Mouse (Mus musculus) ovary, postnatal 10 days (tissue): Measurements from ENCODE around the gene Tex52.

Experiments used
- DNase-seq: peaks from one replicate; pipeline ENCODE4 v3.0.0; 2022; ENCODE audit warnings: low spot score

The Tex52 gene

DNA sequence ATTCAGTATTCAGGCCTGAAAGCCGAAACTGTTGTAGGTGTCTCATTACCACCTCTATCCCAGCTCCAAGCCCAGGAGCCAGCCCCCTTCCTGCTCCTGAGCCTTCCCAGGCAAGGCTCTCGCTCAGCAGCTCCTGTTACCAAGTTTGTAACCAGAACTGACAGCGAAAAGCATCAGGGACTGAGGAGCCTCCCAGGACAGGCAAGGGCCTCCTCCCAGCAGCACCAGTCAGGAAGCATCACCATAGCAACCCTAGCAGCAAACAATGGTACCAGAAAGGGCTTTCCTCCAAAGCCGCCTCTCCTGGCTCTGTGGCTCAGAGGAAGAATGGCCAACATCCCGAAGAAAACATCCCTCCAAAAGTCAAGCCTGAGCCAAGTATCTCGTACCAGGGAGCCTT, at the start of gene Tex52, which contains the start of gene Gm44596:
Gene Tex52 (plus strand): TSS at position 265 of the 400 bp plus-strand sequence.
Gene Gm44596 (plus strand): TSS at position 312 of the 400 bp plus-strand sequence.
- DNase-seq, result no peak

DNA sequence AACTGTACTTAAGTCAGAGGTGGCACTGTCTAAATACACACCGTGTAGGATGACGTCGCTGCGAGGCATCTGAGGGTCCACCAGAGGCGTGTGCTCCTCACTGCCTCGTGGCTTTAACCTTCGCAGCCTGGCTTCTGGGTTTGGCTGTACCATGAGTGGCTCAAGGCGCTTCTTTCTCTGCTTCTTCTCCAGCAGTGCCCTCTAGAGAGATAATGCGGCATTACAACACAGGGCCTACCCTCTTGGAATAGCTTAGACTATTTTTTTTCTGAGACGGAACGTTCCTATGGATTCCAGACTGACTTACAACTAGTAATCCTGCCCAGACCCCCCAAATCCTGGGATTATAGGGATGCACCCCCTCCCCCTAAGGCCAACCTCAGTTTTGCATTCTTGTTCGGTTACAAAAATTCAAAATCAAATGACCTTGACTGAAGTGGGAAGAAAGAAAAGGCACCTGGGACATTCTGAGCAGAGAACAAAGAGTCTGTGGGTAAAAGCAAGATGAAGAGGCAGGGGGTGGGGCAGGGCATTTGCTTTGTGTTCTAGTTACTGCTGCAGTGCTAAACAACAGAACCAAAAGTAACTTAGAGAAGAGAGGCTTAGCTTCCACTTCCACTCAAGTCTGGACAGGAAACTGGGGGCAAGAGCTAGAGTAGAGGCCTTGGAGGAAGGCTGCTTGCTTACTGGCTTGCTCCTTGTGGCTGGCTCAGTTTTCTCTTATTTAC, 40.7 kb upstream of the Tex52 start:
- no peak for DNase-seq

DNA sequence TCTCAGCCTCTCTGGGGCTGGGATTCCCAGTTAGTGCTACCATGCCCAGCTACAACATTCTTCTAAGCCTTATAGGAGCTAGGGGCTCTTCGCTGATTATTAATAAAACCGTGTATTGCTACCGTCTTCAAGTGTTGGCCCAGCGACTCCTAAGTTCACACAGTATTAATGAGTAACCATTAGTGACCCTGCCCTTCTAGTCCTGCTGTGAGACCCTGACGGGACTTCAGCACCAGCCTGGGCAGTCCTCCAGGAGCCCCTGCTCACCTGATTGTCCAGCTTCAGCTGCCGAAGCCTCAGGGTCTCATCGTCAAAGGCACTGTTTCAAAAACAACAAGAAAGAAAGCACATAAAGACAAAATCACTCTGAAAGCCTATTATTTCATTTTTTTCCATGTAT, 37.8 kb upstream of the Tex52 start:
- no peak for DNase-seq

DNA sequence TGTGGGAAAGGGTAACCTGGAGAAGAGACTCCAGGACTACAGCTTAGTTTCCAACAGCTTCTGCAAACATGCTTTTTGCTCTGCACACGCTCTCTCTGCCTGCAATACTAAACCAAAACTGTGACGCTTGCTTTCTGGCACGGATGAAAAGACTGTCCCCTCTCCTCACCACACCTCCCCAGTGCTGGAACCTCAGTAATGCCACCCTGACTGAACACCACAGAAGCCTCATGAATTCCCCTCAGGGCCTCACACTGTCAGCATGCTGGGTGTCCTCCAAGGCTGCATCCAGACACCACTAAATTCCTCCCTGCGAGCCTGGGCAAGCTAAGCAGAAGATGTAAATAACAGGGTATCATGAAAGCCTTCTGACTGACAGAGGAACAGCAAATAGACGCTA, 36.4 kb upstream of the Tex52 start:
- no peak for DNase-seq

DNA sequence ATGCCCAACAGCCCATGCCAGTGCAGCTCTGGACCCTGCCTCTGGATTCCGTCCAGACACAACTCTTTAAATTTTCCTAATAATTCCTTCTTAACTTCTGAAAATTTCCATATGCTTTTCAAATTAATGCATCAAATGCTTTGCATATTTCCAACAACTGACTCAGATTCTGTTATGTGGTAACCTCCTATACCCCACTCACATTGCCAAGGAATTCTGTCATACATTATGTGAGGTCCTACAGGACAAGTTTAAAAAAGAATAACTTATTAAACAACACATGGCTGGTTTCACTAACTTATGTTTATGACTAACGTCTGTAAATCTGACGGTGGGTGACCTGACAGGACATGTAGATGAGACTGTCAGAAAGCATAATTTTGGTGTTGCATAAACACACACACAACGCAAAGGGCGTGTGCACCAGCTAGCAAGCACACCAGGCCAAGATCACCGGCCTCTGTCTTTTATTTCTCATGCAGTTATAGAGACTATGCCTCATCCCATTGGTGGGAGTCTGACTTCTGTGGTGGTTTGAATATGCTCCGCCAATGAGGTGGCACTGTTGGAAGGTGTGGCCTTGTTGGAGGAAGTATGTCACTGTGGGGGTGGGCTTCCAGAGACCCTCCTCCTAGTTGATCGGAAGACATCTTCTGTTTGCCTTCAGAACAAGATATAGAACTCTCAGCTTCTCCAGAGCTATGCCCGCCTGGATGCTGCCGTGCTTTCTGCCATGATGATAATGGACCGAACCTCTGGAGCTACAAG, 33.1 kb upstream of the Tex52 start:
- no peak for DNase-seq

DNA sequence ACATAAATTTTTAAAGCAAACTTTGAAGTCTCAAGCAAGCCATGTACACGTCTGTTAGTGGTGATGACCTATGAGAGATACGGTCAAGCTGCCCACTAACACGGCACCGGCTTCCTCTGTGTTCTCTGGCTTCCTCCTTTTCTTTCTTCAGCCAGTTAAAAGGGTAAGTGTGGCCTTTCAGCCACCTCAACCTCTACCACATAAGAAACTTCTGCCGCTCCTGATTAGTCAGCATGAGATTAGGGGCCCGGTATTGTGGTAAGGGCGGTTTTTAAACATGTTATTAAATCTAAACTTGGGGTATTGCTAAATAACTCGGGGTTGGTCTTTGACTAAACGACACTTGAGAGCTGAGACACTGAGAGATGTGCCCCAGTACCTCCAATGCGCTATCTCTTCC, 29.6 kb upstream of the Tex52 start:
- no peak for DNase-seq

DNA sequence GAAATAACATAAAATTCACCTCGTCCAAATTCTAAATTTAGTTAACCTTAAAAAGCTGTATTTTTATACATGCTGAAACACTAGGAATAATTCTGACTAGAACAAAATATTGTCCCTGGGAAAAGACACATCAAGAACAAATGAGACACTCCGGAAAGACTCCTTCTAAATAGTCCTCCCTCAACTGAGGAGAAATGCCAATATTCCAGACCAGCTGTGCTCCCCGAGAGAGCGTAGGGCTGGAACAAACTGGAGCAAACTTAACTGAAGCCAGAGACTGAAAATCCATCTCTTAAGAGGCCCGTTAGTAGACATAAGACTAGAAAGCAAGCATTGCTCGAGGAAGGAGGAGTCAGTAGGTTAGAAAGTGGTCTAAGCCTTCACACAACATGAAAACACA, 28.5 kb upstream of the Tex52 start:
- no peak for DNase-seq

DNA sequence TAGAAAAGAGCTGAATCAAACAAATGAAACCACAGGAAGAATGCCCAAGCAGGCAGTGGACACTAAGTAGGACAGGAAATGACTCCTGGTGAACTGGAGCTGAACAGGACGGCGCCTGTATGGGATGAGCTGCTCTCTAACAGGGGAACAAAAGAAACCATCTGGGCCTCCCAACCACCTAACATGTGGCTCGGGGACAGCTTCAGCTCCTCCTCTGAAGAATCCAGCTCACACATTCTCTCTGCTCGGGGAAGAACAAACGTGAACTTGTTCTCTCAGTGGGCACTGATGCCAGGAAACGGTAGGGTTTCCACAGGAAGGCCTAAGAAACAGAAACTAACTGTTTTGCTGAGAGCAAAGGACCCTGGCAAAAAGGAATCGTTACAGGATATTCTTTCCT, 25.5 kb upstream of the Tex52 start:
- no peak for DNase-seq

DNA sequence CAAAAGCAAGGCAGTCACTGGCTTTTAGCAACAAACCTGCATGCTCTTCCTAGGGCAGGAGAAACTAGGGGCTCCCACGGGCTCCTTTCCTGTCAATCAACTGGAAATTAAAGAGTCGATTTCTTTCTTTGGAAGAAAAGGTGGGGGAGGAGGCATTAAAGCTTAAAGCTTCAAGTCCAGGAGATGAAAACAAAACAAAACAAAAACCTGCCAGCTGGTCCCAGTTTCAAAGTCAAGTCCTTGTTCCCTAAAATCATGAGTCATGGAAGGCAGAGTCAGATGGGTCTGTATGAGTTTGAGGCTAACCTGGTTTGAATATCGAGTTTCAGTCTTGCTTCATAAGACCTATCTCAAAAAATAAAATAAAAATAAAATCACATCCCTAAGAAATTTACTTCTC, 21.1 kb upstream of the Tex52 start:
- DNase-seq, result no peak

DNA sequence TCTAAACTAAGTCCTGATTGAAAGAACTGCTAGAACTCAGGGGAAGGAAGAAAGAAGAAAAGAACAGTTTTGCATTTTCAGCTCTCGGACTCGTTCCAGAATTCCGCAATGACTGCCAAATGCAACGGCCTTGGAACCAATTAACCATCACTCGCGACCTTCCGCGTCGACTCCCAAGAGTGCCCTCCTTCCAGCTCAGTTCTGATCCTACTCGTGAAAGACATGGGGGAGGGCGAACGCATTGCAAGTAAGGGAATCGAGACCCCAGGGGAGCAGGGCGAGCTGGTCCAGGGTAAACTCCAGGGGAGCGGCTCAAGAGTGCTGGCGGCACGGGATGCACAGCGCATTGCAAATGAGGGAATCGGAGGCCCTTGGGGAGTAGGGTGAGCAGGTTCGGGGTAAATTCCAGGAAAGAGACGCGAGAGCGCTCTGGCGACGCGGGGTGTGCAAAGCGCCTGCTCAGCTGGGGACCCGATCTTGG, 20.0 kb upstream of the Tex52 start:
- DNase-seq, result peak; percentile 44

DNA sequence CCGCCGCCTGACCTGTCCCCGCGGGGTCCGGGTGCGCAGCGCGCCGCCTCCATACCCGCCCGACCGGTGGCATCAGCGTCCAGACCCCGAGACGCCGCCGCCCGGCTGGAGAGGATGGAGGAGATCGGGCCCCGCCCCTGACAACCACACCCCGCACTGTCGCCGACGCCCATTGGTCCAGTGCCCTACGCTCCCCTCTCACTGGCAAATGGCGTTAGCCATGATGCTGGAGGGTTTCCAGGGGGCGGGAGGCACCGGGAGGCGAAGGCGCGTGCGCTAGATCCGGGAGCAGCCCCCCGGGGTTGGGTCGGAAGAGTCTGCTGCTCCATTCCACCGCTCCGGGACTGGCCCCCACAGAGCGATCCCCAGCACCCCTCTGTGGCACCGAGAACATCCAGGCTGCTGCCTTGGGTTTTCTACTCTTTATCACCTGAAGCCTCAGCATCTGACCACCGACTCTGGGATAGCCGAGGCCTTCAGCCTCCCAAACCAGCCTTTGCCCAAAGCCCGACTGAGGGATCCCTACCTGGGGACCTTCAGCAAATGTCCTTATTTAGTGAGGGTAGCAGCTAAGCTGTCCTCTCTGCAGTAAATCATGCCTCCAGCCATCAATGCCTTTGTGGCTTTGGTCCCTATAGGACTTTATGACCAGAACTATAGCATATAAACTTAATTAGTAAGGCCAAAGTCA, 19.4 kb upstream of the Tex52 start, which contains the start of gene Tulp3:
Gene Tulp3 (minus strand): TSS at position 126 of the 691 bp plus-strand sequence.
- peak; percentile 93 for DNase-seq

DNA sequence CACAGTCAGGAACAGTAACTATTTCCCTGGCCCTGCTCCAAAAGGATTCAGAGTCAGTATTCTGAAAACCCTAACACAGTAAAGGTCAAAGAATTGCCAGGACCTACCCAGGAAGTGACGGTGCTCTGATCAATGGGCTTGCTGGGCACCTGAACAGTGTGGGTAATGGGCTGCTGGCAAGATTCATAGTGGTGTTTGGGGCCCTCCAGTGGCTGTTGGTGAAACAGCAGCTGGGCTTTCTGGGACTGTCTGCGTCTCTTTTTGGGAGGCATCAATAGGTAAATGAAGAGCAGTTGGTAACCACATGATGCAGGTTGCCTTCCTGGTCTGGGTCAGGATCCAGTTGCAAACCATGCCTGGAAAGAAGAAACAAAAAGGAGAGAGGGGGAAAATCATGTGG, 16.3 kb upstream of the Tex52 start:
- DNase-seq, result peak; percentile 15

DNA sequence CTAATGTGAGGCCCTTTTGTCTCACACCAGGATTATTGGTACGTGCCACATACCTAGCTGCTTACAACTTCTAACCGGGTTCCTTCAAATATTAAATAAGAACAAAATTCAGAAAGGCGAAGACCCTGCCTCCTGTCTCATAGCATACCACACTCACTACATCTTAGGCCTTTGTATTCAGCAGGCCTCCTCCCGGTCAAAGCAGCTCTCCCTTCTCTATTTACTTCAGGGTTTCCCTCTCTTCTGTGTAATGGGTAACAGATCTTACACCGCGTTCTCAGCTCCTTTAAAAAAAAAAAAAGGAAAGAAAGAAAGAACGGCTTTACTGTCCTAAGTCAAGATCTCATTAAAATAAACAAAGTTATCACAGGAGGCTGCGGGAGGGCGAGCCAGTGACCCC, 13.4 kb upstream of the Tex52 start:
- DNase-seq, result no peak

DNA sequence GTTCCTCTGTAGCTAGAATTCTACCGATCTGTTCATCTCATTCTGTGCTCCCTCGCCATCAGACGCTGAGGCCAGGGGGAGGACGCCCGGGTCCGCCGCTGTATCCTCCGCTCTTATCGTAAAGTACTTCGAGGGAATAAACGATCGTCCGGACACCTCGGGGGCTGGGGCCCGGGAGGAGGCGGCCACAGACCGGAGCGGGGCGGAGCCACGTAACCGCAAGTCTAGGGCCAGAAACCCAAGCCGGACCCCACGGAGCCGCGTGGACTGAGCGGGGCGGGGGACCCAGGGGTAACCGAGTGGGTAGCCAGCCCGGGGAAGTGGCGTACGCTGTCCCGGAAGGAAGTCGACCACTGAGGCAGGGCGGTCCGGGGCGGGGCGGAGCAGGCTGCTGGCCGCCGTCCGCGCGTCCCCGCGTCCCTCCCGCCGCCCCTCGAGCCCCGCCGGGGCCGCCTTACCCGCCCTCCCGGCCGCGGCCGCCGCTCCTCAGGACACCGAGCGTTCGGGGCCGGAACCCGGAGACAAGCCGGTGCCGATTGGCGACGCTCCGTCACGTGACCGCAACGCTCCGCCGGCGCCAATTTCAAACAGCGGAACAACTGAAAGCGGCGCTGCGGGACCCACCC, 12.8 kb upstream of the Tex52 start, which contains the start of the genes Rhno1 and Foxm1:
Gene Rhno1 (minus strand): TSS at position 531 of the 626 bp plus-strand sequence.
Gene Foxm1 (plus strand): TSS at position 587 of the 626 bp plus-strand sequence.
- peak; percentile 77 for DNase-seq

DNA sequence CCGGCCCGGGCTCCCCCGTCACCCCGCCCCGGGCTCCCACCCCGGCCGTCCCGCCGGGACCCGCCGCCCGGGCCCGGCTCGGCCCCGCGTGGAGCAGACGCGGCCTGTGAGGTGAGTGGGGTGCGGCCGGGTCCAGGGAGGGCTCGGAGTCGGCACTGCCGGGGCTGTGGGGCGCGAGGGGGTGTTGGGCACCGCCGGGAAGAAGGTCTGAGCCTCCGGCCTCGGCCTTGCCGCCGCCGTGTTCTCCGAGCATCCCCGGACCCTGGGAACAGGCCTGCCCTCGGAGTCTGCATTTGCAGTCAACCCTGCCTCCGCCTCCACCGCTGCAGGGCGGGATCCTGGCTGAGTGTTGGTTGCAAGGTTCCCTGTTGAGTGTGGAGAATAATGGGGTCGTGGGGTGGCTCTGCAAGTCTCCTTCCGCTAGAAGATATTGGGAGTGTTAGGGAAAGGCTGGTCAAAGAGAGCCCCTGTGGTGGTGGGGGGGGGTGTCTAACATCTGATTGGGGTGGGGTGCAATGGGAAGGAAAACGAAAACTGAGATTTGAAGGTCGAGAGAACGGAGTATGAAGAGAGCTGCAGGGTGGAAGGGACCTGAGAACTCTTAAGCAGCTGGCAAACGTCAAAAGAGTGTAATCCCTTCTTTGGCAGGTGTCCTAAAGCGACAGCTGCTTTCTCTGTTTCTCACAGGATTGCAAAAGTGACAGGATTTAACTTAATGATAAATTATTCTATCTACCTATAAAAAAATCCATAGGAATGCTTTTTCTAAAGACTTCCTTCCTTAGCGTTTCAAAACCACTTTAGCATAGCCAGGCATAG, 12.0 kb upstream of the Tex52 start:
- no peak for DNase-seq

DNA sequence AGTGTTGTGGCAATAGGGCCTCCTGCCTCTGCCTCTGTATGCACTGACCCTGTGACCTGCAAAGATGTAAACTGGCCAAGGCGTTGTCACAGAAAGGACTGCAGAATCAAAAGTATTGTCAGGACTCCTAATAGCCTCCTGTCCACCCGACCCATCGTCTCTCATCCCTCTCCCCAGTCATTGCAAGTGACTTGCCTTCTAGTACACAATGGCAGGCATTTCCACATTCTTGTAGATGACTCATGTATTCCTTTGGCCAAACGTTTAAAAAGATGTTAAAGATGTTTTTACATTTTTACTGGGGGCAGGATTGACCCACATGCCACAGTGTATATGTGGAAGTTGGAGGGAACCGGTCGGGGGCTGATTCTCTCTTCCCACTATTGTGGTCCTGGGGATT, 10.5 kb upstream of the Tex52 start:
- DNase-seq, result no peak

DNA sequence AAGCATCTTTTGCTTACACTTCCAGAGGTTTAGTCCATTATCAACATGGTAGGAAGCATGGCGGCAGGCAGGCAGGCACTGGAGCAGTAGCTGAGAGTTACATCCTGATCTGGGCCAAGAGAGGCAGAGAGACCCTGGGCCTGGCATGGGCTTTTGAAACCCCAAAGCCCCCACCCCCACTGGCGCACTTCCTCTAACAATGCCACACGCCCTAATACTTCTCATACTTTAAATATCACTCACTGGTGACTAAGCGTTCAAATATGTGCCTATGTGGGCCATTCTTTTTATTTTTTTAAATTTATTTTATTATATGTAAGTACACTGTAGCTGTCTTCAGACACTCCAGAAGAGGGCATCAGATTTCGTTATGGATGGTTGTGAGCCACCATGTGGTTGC, 8.8 kb upstream of the Tex52 start:
- no peak for DNase-seq

DNA sequence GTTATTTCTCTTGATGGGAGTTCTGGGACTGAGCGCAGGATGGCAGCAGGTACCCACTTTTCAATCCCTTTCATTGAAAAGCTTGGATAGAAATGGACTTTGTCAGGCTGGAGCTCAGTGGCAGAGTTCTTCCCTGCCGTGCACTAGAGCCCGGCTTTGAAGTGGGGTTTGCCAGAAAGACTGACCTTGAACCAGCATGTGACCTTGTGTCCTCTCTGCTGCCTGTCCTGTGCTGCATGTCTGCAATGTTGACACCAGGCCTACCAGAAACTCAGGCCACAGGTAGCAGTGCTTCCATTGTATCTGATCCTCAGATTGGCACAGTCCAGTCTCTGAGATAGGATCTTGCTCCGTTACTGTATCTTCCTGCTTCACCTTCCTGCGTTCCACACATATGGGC, 5.2 kb upstream of the Tex52 start:
- DNase-seq, result no peak

DNA sequence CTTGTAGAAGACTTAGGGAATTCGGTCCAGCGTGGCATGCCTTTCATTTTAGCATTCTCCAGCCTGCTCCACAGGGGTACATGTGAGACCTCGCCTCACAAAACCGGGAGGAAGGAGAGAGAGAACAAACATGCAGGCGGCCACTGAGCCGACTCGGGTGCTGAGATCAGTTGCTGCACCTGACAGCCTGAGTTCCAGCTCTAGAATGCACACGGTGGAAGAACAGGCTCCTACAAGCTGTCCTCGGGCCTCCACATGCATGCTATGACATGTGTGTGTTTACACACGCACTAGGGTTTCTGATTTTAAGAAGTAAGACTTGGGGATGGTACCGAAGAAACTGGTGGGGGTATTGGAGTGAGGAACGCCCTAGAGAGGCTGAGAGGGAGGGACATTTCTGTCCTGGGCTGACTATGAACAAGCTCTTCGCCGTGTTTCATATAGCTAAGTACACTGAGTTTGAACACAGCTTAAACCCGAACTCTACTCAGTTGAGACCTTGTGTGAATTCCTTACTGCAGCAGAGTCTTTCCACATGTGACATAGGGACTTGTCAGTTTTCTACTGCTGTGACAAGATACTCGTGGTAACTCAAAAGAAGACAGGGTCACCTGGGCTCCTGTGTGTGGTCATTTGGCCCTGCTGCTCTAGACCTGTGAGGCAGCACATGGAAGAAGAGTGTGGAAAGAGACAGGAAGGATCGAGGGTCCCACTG, 1.3 kb downstream of the Tex52 start:
- no peak for DNase-seq

DNA sequence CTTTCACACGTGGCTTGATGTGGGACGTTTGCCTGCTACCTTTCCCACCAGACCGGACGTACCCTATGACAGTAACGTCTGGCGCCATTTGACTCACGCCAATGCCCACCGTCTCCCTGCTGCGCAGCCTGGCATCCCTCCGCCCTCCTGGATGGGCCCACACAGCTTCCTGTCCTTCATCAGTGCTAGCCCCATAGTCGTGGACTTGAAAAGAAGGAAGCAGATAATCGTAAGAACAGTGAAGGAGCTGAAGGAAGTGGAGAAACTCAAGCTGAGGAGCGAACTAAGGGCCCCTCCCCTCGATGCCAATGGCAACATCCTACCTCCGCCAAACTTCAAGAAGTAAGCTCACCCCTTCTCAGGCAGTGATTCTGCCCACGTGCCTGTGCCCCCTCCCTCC, 4.4 kb downstream of the Tex52 start:
- DNase-seq, result no peak
